Mouse (Mus musculus) small intestine, adult 2 months (tissue): ENCODE measurements around the gene Upk1b. TPM values are rescaled to one million over a fixed set of nuclear protein-coding genes. Genes with fewer than 3 reads are reported as not detected.

Experiments
- H3K27ac ChIP-seq: fragments of 200-500 bp; 2 replicates; pipeline ENCODE4 v1.5.1; 2012; ENCODE audit warnings: low read depth, low read length, control low read depth, inconsistent platforms; ENCODE audit not compliant: insufficient read depth
- H3K27me3 ChIP-seq: fragments of 200-500 bp; 2 replicates; pipeline ENCODE4 v1.6.1; 2012; ENCODE audit warnings: mild to moderate bottlenecking, moderate library complexity, low read length, inconsistent platforms; ENCODE audit not compliant: control insufficient read depth, insufficient read depth
- H3K36me3 ChIP-seq: fragments of 200-500 bp; 2 replicates; pipeline ENCODE4 v1.6.1; 2012; ENCODE audit warnings: mild to moderate bottlenecking, low read length, control low read depth, inconsistent platforms; ENCODE audit not compliant: control insufficient read depth, insufficient read depth
- H3K4me1 ChIP-seq: fragments of 200-500 bp; 2 replicates; pipeline ENCODE4 v1.6.1; 2012; ENCODE audit warnings: low read length, inconsistent platforms, mixed read lengths; ENCODE audit not compliant: control insufficient read depth, insufficient read depth, insufficient read length
- H3K4me3 ChIP-seq: fragments of 200-500 bp; 2 replicates; pipeline ENCODE4 v1.5.1; 2012; ENCODE audit warnings: low read depth, mild to moderate bottlenecking, control low read depth, inconsistent platforms, low read length, moderate library complexity
- CTCF ChIP-seq: fragments of 200-500 bp; IDR thresholded peaks from 2 replicates; pipeline ENCODE4 v1.5.1; 2012; ENCODE audit warnings: low read depth, mild to moderate bottlenecking, control low read depth, inconsistent platforms, low read length, moderate library complexity, mixed read lengths; ENCODE audit not compliant: insufficient replicate concordance, insufficient read length; ENCODE audit errors: extremely low read depth
- POLR2A ChIP-seq: fragments of 200-500 bp; IDR thresholded peaks from 2 replicates; pipeline ENCODE4 v1.6.1; 2012; ENCODE audit warnings: low read depth, mild to moderate bottlenecking, control low read depth, inconsistent platforms, low read length, moderate library complexity
- WGBS: fragments of 180-500 bp; shearing (Covaris S2); methylation state at CpG from one replicate; pipeline ENCODE4 v1.1.7; 2018; 5-methylcytosine and 5-hydroxymethylcytosine counted together
- polyA plus RNA-seq: library from polyadenylated mRNA; depleted of rRNA; stranded (reverse); fragments of >200 nt; gene quantifications from 2 replicates; pipeline ENCODE4 v1.2.3, GENCODE M21; 2012

Gene Upk1b
- polyA plus RNA-seq, 1 experiment, result 4.2 TPM

DNA sequence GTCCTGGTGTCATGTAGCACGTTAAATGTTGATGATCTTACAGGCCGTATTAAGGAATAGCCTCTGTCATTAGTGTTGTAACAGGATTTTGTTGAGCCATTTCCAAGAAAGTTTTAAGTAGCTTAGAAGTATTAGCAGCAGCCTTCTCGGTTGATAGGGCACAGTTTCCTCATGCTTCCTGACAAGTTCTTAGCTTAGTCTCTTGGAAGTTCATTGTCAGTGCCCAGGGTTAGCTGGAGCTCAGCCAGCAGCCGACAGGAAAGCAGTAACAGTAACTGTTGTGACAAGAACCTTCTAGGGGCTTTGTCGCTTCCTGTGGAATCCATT is 44.0 kb downstream of the Upk1b start:
- no peaks in the 10 kb centered on the region for H3K27me3 ChIP-seq
- H3K36me3 ChIP-seq, result peaks cover 25% of the 10 kb centered on the region
- WGBS, result 52% methylated on average over 5 of the region's 5 CpGs
- no peak overlapping the region for H3K4me3 ChIP-seq
- no peak for TF ChIP-seq CTCF
- TF ChIP-seq POLR2A, result no peak
- H3K27ac ChIP-seq, result no peak overlapping the region
- peaks cover 11% of the 10 kb centered on the region for H3K4me1 ChIP-seq

- WGBS, result 67% methylated on average over 7 of the region's 7 CpGs
- Histone ChIP-seq H3K27ac (no peak overlapping the region), H3K4me3 (no peak overlapping the region), H3K36me3 (peaks cover 25% of the 10 kb centered on the region), H3K4me1 (peaks cover 11% of the 10 kb centered on the region), H3K27me3 (no peaks in the 10 kb centered on the region)
- TF ChIP-seq POLR2A (no peak), CTCF (no peak)
Observed at GRCm38 (mm10) chr16:38755452-38756176, 44.5 kb downstream of the Upk1b start.

- H3K36me3 ChIP-seq, result peaks cover 20% of the 10 kb centered on the region
- TF ChIP-seq CTCF, result no peak
- no peak for TF ChIP-seq POLR2A
- H3K27me3 ChIP-seq, result no peaks in the 10 kb centered on the region
- no peak overlapping the region for H3K27ac ChIP-seq
- H3K4me1 ChIP-seq, result peaks cover 10% of the 10 kb centered on the region; the same call in 1 of the 2 replicates
- 82% methylated on average over 11 of the region's 11 CpGs for WGBS
- no peak overlapping the region for H3K4me3 ChIP-seq
Observed at GRCm38 (mm10) chr16:38753631-38754030, 46.5 kb downstream of the Upk1b start.

GRCm38 (mm10) chr16:38750803-38751202 is 49.3 kb downstream of the Upk1b start:
- Histone ChIP-seq H3K27ac (no peak overlapping the region), H3K27me3 (no peaks in the 10 kb centered on the region), H3K36me3 (peaks cover 11% of the 10 kb centered on the region), H3K4me3 (no peak overlapping the region), H3K4me1 (peaks cover 8% of the 10 kb centered on the region; the same call in 1 of the 2 replicates)
- WGBS, result 67% methylated on average over 6 of the region's 6 CpGs
- no peak for TF ChIP-seq POLR2A
- TF ChIP-seq CTCF, result no peak

DNA sequence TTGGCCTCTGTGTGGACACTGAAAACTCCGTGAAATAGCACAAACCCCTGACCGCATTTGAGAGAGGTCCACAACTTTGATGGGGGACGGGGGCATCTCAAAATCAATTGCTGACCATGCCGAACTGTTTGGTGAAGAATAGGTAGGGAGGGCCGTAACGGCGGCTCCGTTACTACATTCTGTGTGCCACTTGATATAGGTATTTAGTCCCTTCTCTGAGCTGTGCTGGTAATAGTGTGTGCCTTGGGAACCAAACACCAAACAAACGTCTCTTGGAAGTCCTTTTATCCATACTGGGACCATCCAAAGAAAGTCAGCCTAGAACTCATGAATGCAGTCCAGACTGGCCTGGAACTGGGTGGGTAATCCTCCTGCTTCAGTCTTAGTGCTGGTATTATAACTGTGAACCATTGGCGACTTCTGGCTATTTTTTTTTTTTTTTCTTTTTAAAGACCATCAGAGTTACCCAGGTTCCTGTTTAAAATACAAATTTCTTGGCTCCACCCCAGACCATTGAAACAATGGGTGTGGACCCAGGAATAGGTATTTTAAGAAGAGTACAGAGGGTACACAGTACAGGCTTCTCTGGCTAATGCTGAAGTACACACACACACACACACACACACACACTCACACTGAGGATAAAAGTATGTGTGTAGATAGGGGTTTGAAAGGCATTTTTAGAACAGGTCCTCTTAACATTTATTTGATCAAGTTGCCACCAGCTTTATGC is 56.0 kb downstream of the Upk1b start:
- Histone ChIP-seq H3K27ac (no peak overlapping the region), H3K4me1 (peaks cover 7% of the 10 kb centered on the region; the same call in 1 of the 2 replicates), H3K4me3 (no peak overlapping the region), H3K36me3 (no peaks in the 10 kb centered on the region), H3K27me3 (no peaks in the 10 kb centered on the region)
- WGBS, result 88% methylated on average over 10 of the region's 10 CpGs
- TF ChIP-seq CTCF, result no peak
- TF ChIP-seq POLR2A, result no peak

DNA sequence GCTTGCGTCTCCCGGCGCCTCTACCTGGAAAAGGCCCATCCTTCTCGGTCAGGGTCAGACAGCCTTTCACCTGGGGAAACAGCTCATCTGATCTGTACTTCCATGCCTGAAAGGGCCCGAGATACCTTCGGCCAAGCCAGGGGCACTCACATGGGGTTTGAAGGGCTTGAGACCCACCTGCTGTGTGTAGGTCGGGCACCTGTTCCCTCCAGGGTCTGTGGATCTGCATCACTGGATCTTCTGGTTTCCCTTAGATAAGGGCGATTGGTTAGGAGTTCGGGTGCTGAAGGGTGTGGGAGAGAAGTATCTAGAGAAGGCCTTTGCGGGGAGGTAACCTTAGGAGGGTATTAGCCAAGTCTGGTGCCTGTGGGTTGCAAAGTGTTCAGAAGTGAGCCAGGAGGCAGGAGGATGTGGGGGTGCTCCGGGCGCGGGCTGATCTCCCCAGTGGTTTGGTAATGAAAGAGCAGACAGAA is 57.4 kb downstream of the Upk1b start:
- TF ChIP-seq CTCF, result no peak
- no peak for TF ChIP-seq POLR2A
- WGBS, result under 1% methylated on average over 13 of the region's 13 CpGs

DNA sequence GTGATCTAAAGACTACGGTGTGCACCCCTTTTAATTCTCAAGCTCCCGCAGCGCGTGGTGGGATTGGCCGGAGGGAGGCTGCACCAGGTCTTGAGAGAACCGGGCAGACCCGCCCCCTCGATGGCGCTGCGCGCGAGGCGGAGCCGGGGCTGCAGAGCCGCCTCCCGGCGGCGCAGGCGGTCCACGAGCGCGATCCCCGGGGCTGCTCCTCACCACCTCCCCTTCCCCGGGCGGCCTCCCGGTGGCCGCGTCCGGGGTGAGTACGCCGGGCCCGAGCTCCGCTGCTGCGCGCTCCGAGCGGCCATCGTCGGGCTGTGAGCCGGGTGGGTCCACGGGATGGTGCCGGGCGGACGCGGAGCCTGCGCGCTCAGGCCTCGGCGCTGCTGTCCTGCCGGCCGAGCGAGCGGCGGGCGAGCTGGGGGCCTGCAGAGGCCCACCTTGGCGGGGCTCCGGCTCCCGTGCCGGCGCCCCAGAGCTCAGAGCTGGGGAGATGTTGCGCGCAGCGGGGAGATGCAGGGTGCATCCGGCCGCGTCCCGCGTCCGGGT is 57.9 kb downstream of the Upk1b start, which contains the start of gene B4galt4:
B4galt4 (plus strand) TSS at position 152 of the 546 bp plus-strand sequence.
- peak; percentile 75 for TF ChIP-seq POLR2A
- no peak for TF ChIP-seq CTCF
- no peaks in the 10 kb centered on the region for H3K36me3 ChIP-seq
- H3K4me3 ChIP-seq, result peak within 1 kb of the TSS; percentile 94
- H3K4me1 ChIP-seq, result peaks cover 7% of the 10 kb centered on the region; the same call in 1 of the 2 replicates
- peak within 1 kb of the TSS; percentile 73 for H3K27ac ChIP-seq
- WGBS, result under 1% methylated on average over 69 of the region's 69 CpGs
- H3K27me3 ChIP-seq, result no peaks in the 10 kb centered on the region

More for the DNA sequence above, 57.4 kb downstream of the Upk1b start:
- peak overlapping the region; percentile 94 for H3K4me3 ChIP-seq
- peak overlapping the region; percentile 73 for H3K27ac ChIP-seq
- no peaks in the 10 kb centered on the region for H3K27me3 ChIP-seq
- peaks cover 7% of the 10 kb centered on the region; the same call in 1 of the 2 replicates for H3K4me1 ChIP-seq
- no peaks in the 10 kb centered on the region for H3K36me3 ChIP-seq
